Mouse (Mus musculus) heart, embryonic 11.5 days (tissue): ENCODE data around the gene Senp1. TPM values are rescaled to one million over a fixed set of nuclear protein-coding genes. Genes with fewer than 3 reads are reported as not detected.

Experiments
- ATAC-seq: fragments of 200-750 bp; cut with Nextera tagmentation; replicated peaks from 2 replicates; pipeline ENCODE4 v1.8.0; 2017; ENCODE audit warnings: moderate library complexity; ENCODE audit not compliant: insufficient number of reproducible peaks, low FRiP score, low TSS enrichment
- H3K27ac ChIP-seq: fragments of 300-500 bp; sonication (generic); 2 replicates; pipeline ENCODE4 v1.5.1; 2014; ENCODE audit warnings: mild to moderate bottlenecking, low read depth, low read length
- H3K27me3 ChIP-seq: fragments of 300-500 bp; sonication (generic); 2 replicates; pipeline ENCODE4 v1.6.1; 2014; ENCODE audit warnings: mild to moderate bottlenecking, low read length, mixed read lengths; ENCODE audit not compliant: control insufficient read depth, insufficient read depth
- H3K36me3 ChIP-seq: fragments of 300-500 bp; sonication (generic); 2 replicates; pipeline ENCODE4 v1.6.1; 2014; ENCODE audit warnings: mild to moderate bottlenecking, low read length, moderate library complexity, mixed read lengths; ENCODE audit not compliant: control insufficient read depth, insufficient read depth
- H3K4me1 ChIP-seq: fragments of 300-500 bp; sonication (generic); 2 replicates; pipeline ENCODE4 v1.6.1; 2014; ENCODE audit warnings: low read length; ENCODE audit not compliant: control insufficient read depth, insufficient read depth
- H3K4me2 ChIP-seq: fragments of 300-500 bp; sonication (generic); 2 replicates; pipeline ENCODE4 v1.6.1; 2014; ENCODE audit warnings: mild to moderate bottlenecking, moderate library complexity
- H3K4me3 ChIP-seq: fragments of 300-500 bp; sonication (generic); 2 replicates; pipeline ENCODE4 v1.5.1; 2014; ENCODE audit warnings: low read depth, low read length
- H3K9ac ChIP-seq: fragments of 300-500 bp; sonication (generic); 2 replicates; pipeline ENCODE4 v1.6.1; 2014; ENCODE audit warnings: mild to moderate bottlenecking, low read depth, low read length, moderate library complexity
- H3K9me3 ChIP-seq: fragments of 300-500 bp; sonication (generic); replicated peaks from 2 replicates; pipeline ENCODE4 v1.6.1; 2016; ENCODE audit warnings: low read length; ENCODE audit not compliant: control insufficient read depth
- WGBS: fragments of 180-500 bp; shearing (Covaris S2); extraction: QIAGEN DNeasy Blood & Tissue Kit; methylation state at CpG from one replicate; pipeline ENCODE4 v1.1.7; 2014; ENCODE audit not compliant: insufficient replicate concordance; 5-methylcytosine and 5-hydroxymethylcytosine counted together
- polyA plus RNA-seq: library from polyadenylated mRNA; unstranded; fragments of >200 nt; fragmentation: Nextera tagmentation; extraction: Ambion mirVana; gene quantifications from 2 replicates; pipeline ENCODE4 v1.2.1, GENCODE M21; 2014

Senp1 gene
- polyA plus RNA-seq, 1 experiment from 2014 or later, result 25.1 TPM

DNA sequence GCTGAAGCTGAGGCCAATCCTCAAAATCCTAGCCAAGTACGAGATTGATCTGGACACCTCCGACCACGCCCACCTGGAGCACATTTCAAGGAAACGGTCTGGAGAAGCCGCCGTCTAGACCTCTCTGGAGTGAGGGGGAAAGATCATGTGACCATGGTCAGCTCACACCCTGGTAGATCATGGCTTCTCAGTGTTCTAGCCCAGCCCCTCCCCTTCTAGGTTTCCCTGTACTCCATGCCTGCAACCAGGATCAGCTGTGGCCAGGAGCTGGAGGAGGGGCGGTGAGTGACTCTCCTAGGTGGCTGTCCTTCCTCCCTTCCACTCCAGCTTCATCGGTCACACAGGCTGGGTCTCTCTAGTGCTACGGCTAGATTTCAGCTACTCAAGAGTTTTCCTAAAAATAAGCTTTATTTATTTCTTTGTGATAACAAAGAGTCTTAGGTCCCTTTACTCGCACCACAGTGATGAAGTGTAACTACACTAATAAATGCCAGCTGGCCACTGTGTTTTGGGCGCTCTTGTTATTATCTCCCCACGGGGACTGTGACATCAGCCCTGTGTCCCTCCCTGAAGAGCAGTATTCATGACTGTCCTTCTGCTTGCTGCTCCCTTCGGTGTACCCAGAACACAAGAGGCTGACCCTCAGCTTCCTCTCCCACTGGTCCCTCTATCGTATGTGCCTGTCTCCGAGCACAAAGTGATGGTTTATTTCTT is 38.6 kb upstream of the Senp1 start:
- Histone ChIP-seq H3K9me3 (no peaks in the 10 kb centered on the region), H3K36me3 (peaks cover 18% of the 10 kb centered on the region), H3K9ac (no peak overlapping the region), H3K4me3 (no peak overlapping the region), H3K4me1 (no peaks in the 10 kb centered on the region), H3K27ac (no peak overlapping the region), H3K27me3 (no peaks in the 10 kb centered on the region), H3K4me2 (no peak overlapping the region)
- ATAC-seq, result no peak
- 80% methylated on average over 15 of the region's 15 CpGs for WGBS

DNA sequence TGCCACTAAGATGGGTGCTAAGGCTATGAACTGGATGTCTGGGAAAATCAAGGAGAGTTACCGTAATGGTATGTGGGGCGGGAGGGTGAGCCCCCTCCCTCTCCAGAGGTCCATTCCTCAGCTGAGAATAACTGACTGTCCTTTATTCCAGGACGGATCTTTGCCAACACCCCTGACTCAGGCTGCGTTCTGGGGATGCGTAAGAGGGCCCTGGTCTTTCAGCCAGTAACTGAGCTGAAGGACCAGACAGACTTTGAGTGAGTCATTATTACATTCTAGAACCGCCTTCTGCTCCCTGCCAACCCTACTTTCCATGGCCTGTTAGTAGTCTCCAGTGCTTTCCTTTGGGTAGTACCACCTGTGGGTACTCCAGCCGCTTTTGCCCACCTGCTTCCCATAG is 37.9 kb upstream of the Senp1 start:
- Histone ChIP-seq H3K9me3 (no peaks in the 10 kb centered on the region), H3K4me3 (no peak overlapping the region), H3K36me3 (peaks cover 15% of the 10 kb centered on the region), H3K4me2 (no peak overlapping the region), H3K4me1 (no peaks in the 10 kb centered on the region), H3K9ac (no peak overlapping the region), H3K27ac (no peak overlapping the region), H3K27me3 (no peaks in the 10 kb centered on the region)
- WGBS, result 87% methylated on average over 7 of the region's 7 CpGs
- ATAC-seq, result no peak

- Histone ChIP-seq H3K4me2 (no peak overlapping the region), H3K27me3 (no peaks in the 10 kb centered on the region), H3K9ac (no peak overlapping the region), H3K4me1 (no peaks in the 10 kb centered on the region), H3K27ac (no peak overlapping the region), H3K36me3 (peaks cover 13% of the 10 kb centered on the region), H3K9me3 (no peaks in the 10 kb centered on the region), H3K4me3 (no peak overlapping the region)
- 87% methylated on average over 4 of the region's 4 CpGs for WGBS
- no peak for ATAC-seq
Measured at GRCm38 (mm10) chr15:98131001-98131400, 37.5 kb upstream of the Senp1 start.

DNA sequence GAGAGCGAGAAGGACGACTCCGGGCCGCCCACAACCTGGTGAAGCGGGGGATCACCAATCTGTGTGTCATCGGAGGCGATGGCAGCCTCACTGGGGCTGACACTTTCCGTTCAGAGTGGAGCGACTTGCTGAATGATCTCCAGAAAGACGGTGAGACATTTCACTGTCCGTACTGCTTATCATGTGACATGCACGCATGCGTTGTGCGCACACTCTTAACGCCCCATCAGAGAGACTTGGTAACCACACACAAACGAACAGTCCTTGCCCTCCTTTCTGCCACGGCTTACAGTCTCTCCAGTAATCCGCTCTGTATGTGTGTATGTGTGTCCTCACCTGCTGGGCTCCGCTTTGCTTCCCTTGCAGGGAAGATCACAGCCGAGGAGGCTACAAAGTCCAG is 27.3 kb upstream of the Senp1 start:
- ATAC-seq, result no peak
- Histone ChIP-seq H3K27ac (no peak overlapping the region), H3K4me3 (no peak overlapping the region), H3K9me3 (no peaks in the 10 kb centered on the region), H3K27me3 (no peaks in the 10 kb centered on the region), H3K4me1 (peaks cover 3% of the 10 kb centered on the region; the same call in 1 of the 2 replicates), H3K36me3 (peaks cover 25% of the 10 kb centered on the region), H3K4me2 (no peak overlapping the region), H3K9ac (no peak overlapping the region)
- 91% methylated on average over 20 of the region's 20 CpGs for WGBS

DNA sequence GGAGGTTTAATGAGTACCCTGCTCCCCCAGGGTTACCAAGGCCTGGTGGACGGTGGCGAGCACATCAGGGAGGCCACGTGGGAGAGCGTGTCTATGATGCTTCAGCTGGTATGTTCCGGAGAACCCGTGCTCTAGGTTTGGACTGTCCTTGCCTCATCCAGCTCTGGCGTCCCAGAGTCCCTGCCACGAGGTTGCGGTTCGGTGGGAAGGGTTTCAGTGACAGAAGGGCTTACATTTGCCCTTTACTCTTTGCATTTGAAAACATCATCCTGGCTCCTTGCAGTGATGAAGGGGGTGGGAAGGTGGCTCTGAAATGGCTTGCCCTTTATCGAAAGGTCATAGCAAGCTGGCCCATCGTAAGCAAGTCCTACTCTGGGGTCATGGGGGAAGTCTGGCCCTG is 25.8 kb upstream of the Senp1 start:
- 85% methylated on average over 12 of the region's 12 CpGs for WGBS

DNA sequence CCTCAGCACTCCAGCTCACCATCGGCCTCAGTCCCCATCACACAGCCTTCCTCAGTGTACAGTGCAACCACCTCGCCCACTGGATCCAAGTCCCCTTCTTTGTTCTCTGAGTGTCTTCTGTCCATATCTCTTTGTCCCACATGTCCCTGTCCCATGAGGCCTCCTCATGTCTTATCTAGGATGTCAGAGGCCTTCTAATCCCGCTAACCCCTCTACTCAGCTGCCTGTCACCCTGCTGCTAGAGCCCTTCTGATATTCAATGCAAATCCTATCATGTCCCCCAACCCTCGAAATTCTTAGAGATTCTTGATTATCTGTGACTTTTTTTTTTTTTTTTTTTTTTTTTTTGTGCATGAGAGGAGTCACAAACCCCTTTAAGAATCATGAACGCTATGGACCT is 22.7 kb upstream of the Senp1 start:
- Histone ChIP-seq H3K27ac (peak overlapping the region; percentile 35; the same call in 1 of the 2 replicates), H3K27me3 (no peaks in the 10 kb centered on the region), H3K4me2 (no peak overlapping the region), H3K9me3 (no peaks in the 10 kb centered on the region), H3K36me3 (peaks cover 4% of the 10 kb centered on the region; the same call in 1 of the 2 replicates), H3K4me3 (no peak overlapping the region), H3K9ac (no peak overlapping the region), H3K4me1 (peaks cover 7% of the 10 kb centered on the region)
- 58% methylated on average over 5 of the region's 5 CpGs for WGBS
- ATAC-seq, result peak; percentile 84

More for the DNA sequence above, 25.8 kb upstream of the Senp1 start:
- no peak overlapping the region for H3K27ac ChIP-seq
- no peak overlapping the region for H3K9ac ChIP-seq
- ATAC-seq, result no peak
- H3K4me2 ChIP-seq, result no peak overlapping the region
- peaks cover 21% of the 10 kb centered on the region; the same call in 1 of the 2 replicates for H3K36me3 ChIP-seq
- H3K4me3 ChIP-seq, result no peak overlapping the region
- H3K9me3 ChIP-seq, result no peaks in the 10 kb centered on the region
- peaks cover 7% of the 10 kb centered on the region for H3K4me1 ChIP-seq
- no peaks in the 10 kb centered on the region for H3K27me3 ChIP-seq

- H3K4me3 ChIP-seq, result no peak overlapping the region
- H3K4me2 ChIP-seq, result no peak overlapping the region
- ATAC-seq, result no peak
- H3K4me1 ChIP-seq, result peaks cover 7% of the 10 kb centered on the region
- H3K9me3 ChIP-seq, result no peaks in the 10 kb centered on the region
- peak overlapping the region; percentile 35; the same call in 1 of the 2 replicates for H3K27ac ChIP-seq
- H3K36me3 ChIP-seq, result peaks cover 2% of the 10 kb centered on the region; the same call in 1 of the 2 replicates
- no peaks in the 10 kb centered on the region for H3K27me3 ChIP-seq
- no peak overlapping the region for H3K9ac ChIP-seq
- WGBS, result 67% methylated on average over 9 of the region's 9 CpGs
Measured at GRCm38 (mm10) chr15:98115779-98116163, 22.2 kb upstream of the Senp1 start.

DNA sequence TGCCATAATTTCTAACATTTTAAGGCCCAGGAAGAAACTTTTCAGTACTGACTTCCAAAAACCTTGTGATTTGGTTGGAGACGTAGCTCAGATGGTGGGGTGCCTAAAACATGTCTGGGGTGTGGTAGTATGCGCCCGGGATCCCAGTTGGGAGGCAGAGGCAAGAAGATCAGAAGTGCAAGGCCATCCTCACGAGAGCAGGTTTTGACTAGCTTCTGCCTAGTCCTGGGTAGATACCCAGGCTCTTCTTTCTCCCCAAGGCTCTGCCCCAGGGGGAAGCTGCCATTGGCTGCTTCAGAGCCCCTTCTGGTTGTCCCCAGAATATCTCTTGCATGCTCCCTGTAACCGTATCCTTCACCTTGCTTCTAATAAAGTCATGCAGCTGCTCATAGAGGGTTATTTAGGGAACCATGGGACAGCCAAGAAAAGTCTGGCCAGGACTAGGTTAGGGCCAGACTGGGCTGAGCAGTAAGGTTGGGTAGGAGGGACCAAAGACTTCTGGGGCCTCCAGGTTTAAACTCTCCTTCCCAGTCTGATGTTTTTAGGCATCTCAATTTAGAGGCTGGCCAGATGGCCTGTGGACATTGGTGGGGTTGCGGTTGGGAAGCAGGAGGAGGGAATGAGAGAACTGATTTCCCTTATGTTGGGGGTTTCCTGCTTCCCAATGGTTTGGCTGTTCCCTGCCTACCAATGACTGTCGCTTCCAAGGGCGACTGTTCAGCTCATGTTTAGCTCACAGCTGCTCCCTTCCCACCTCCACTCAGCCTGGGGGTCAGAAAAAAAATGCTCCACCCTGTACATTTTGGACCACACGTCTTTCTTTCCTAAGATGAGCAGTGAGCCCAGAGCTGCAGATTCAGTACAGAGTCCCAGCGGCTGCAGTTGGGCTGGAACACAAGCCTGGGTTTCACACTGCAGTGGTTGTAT is 21.6 kb upstream of the Senp1 start:
- H3K4me2 ChIP-seq, result no peak overlapping the region
- no peak for ATAC-seq
- H3K9me3 ChIP-seq, result no peaks in the 10 kb centered on the region
- peaks cover 7% of the 10 kb centered on the region for H3K4me1 ChIP-seq
- peaks cover 2% of the 10 kb centered on the region; the same call in 1 of the 2 replicates for H3K36me3 ChIP-seq
- no peak overlapping the region for H3K4me3 ChIP-seq
- H3K9ac ChIP-seq, result no peak overlapping the region
- H3K27me3 ChIP-seq, result no peaks in the 10 kb centered on the region
- no peak overlapping the region for H3K27ac ChIP-seq
- 83% methylated on average over 10 of the region's 10 CpGs for WGBS
